Mouse (Mus musculus): Measurements from ENCODE around the gene Rgs9.
"Not testable (repeated sequence)": the region's sequence is repeated elsewhere in the genome, so short reads cannot be mapped to it uniquely, and the experiment has no call there.

The Rgs9 gene

DNA sequence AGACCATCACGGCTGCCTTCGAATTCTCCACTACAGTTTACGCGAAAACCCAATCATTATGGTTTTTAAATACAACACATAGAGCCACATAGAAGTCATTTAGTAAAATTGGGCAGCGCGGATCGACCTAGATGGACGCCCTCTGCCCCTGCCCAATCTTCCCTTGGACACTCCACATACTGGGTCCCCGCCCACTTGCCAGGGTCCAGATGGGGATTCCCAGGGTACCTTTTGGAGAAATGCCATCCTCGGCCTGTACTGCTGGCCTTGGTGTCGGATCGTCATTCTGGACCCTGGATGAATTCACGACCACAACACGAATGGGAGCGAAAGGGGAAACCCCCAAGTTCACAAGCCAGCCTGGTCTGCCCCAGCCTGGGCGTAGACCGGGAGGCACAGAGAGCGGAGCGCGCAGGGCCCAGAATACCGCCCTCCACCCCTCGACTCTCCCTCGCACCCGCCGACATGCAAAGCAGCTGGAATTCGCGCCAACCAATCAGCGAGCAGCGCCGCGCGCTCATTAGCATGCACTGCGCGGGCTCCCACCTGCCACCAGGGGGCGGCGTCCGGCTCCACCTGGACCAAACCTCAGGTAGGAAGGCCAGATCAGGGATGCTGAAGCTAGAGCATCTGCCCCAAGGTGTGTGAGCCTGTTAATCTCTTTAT, at the start of gene Rgs9:
Gene Rgs9, minus strand, starts transcription at position 420 of the 666 bp plus-strand sequence.
- peak; percentile 79 to 81 for DNase-seq (ENCODE audit: low spot score in 2 of 2)

DNA sequence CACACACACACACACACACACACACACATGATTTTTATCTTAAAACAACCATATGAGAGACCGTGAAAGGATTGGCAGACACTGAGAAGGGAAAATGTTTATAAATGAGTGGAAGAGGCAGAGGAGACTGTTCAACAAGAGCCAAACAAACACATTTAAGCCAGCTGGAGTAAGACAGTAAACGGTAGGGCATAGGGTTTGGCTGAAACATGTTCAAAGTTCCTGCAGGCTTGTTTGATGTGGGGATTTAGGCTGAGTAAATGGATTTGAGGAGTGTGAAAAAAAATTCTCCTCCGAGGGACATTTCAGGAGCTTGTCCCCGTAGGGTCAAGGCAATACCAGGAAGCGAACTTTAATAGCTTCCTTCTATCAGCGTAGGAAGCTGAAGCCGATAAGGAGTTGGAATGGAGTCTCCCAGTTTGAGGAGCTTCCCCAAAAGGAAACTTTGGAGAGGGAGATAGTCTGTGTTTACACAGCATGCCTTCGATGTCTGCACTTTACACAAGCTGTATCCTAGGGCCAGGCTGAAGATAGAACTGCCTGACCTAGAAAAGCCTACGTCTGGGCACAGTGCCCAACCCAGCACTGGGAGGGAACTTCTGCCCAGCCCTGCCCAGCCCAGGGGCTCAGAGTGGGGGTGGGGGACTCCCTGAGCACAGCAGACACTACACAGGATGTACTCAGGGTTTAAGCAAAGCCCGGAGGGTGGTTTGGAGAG, 49.5 kb upstream of the Rgs9 start:
- peak; percentile 86 to 90 for DNase-seq (ENCODE audit: low spot score in 2 of 2)

DNA sequence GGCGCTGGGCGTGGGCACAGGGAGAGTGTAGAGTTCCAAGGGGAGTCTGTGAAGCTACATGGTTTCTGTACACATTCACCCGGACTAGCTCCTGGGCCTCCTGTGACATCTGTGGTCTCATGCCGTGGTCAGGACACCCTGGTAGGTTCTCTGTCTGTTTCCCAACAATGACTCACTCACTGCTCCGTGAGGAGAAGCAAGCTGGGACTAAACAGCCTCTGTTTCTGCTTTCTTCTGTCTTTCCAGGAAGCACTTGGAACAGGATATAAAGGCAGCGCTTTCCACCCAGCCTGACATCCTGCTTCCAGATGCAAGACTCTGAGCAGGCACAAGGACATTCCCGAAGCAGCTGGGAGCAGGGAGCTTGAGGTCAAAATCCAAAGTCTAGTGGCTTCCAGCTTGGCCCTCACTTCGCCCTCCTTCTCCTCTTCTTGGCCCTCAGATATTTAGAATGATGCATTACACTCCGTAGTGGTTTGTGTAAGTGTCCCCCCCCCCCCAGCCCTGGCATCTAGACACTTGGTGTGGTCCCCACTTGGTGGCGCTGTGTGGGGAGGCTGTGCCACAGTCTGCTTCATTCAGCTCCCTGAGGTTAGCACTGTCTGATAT, 46.2 kb upstream of the Rgs9 start:
- peak; percentile 63 to 65 for DNase-seq (ENCODE audit: low spot score in 2 of 2)

DNA sequence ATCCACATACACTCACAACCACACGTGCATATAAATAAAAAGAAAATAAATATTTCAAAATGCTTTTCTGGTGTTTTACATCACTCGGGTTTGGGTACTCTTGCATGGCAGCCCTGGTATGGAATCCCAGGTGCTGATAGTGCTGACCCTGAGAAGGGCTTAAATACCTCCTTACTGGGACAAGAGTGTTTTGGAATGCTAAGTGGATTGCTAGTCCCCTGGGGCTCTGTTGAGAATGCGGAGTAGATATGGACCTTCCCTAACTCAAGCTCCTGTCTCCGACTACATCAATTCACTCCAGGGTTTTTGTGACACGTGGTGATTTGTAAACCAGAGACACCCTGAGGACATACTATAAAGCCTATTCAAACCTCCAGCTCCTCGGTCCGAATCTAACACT, 45.6 kb upstream of the Rgs9 start:
- no peak for DNase-seq (ENCODE audit: low spot score in 2 of 2)

DNA sequence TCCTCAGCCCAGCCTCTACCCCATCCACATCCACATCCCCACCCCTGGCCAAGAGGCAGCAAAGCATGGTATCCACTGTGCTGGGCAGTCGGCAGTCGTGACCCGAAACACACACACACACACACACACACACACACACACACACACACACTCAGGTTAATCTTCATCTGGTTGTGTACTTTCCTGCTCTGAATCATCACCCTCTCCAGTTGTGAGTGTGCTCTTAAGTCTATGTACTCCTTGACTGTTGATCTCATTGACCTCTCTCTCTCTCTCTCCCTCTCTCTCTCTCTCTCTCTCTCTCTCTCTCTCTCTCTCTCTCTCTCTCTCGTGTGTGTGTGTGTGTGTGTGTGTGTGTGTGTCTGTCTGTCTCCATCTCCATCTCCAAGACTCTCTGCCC, 44.7 kb upstream of the Rgs9 start:
- DNase-seq (ENCODE audit: low spot score in 2 of 2) = not testable (repeated sequence)

- no peak for DNase-seq (ENCODE audit: low spot score in 2 of 2)
These were observed 42.6 kb upstream of the Rgs9 start for GRCm38 (mm10) chr11:109340541-109340940.

- no peak for DNase-seq (ENCODE audit: low spot score in 2 of 2)
These were observed 41.4 kb upstream of the Rgs9 start for GRCm38 (mm10) chr11:109339155-109339938.

GRCm38 (mm10) chr11:109335890-109336289, 38.0 kb upstream of the Rgs9 start:
- DNase-seq (ENCODE audit: low spot score in 2 of 2) = no peak

DNA sequence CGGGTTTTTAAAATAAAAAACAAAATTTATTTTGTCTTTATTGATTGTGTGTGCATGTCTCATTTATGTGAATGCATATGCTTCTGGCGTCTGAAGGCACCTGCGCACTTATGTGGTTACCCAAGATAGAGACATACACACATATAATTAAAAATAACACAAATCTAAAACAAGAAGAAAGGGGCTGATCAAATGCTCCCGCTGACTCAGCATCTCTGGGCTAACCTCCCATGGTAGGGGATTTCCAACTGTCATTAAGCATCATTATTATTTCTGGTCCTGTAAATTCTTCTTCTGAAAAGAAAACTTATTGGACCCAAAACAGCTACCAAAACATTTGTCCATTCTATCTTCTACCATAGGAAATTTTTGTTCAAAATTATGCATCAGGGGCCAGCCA, 36.8 kb upstream of the Rgs9 start:
- DNase-seq (ENCODE audit: low spot score in 2 of 2) = no peak

DNA sequence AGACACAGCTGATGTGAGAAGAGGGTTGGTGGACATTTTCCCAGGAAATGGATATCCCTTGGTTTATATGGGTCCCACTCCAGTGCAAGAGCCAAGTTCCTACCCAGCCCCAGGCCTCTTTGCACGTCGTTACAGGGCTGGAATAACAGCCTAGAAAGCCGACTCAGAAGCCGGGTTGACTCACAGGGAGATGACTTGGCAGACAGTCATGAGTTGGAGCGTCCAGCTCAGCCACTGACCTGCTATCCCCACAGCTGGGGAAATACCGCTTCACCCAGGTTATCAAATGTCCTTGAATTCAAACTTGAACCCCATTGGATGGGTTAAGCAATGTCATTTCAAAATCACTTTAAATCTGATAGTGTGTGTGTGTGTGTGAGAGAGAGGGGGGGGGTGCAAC, 34.8 kb upstream of the Rgs9 start:
- no peak for DNase-seq (ENCODE audit: low spot score in 2 of 2)

DNA sequence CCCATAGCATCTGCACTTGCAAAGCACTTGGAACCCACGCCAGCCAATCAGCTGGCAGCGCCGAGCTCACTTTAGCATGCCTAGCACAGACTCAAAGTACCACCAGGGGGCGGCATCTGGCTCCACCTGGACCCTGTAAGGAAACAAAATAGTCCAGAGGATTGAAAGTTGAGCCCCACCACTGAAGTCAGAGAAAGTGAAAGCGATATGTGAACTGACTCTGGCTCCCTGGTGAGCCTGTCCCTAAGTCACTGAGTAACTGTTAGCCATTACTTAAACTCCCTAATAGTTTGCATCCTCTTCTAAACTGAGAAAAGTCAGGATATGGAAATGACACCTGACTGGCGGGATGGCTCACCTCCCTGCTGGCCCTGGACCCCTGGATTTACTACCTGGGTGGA, 33.5 kb upstream of the Rgs9 start:
- DNase-seq (ENCODE audit: low spot score in 2 of 2) = peak; percentile 89 to 94

DNA sequence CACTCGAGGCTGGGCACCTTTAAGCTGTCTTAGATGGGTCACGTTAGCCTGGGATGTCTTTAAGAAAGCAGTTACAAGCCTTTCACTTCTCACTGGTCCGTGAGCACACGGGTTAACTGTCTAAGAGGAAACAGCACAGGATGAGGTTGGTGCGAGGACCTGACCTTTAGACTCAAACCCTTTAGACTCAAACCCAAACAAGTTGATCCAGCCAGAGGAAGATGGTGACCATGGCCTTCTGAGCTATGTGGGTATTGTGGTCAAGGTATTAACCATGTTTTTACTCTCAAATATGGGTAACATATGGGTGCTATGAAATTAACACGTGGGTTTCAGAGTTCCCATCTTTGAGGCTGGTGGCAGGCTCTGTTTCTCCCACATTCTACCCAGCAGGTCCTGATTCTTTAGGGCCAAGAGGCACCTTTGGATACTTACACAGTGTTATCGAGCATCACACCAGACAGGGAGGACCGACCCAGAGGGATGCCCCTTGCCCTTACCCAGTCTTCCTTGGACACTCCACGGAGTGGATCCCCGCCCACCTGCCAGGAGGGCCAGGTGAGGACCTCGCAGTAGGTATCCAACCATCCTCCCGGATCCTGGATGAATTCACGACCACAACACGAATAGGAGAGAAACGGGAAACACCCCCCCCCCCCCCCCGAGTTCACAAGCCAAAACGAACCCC, 32.9 kb upstream of the Rgs9 start:
- DNase-seq (ENCODE audit: low spot score in 2 of 2) = no peak

DNA sequence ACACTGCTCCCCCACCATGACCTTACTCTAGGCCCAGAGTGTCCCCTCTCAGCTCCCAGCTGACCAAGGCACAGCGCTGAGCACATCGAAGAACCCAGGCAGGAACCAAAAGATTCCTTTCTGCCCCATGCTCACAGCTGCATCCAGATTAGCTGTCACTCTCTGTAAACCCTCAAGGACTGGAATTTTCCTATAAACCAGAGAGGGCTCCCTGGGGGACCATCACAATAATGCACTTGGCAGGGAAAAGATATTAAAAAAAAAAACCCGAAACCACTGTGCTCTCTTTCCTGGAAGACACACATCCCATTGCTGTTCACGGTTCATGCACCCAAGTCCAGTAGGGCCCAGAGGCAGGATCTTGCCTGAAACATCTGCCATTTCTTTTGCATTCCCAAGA, 31.4 kb upstream of the Rgs9 start:
- DNase-seq (ENCODE audit: low spot score in 2 of 2) = no peak

DNA sequence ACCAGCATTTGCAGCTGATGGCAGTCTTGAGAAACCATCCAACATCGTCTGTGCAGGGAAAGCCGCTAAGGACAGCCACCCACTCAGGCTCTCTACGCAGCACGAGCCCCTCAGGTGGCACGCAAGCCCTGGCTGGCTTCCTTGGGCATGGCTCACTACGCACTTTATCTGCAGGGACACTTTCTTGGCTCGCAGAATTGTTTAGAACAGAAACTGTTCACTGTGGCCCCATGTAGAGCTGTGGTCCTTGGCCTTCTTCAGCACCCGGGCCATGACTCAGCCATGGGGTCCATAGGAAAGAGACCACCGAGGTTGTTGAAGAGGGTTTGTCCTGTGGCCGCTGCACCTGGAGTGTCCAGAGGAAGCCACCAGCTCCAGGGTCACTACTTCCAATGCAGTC, 30.0 kb upstream of the Rgs9 start:
- no peak for DNase-seq (ENCODE audit: low spot score in 2 of 2)

DNA sequence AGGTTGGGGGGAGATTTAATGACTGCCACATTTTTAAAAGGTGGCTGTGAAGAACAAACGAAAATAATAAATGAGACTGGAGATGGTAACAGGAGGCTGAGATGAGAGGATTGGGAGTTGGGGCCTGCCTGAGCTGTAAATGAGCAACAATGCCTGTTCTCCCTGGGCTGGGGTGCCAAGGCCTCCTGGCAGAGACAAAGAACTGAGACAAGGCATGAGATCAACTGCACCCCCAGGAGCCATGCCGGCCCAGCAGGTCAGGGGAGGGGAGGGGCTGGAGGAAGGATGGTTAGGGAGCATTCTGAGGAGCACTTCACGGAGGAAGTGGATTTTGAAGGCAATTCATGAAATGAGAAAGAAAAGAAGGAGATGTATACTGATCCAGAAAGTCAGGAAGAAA, 29.5 kb upstream of the Rgs9 start:
- no peak for DNase-seq (ENCODE audit: low spot score in 2 of 2)

DNA sequence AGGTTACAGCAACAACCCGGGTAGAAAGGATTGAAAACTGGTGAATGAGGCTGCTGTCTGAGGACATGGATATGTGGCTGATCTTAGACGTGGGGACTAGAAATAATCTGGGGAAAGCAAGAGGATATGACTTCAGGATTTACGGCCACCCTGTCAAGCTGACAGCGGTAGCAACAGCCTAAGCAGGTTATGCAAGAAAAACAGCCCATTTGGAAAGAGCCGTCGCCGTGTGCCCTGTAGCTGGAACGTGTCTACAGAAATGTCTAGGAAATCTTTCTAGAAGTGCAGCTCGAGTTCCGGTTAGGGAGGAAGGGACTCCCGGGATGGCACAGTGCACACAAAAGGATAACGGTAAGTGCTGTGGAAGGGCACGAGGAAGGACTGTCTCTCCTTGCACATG, 28.3 kb upstream of the Rgs9 start:
- DNase-seq (ENCODE audit: low spot score in 2 of 2) = no peak

GRCm38 (mm10) chr11:109320361-109320933, 22.5 kb upstream of the Rgs9 start:
- no peak for DNase-seq (ENCODE audit: low spot score in 2 of 2)

DNA sequence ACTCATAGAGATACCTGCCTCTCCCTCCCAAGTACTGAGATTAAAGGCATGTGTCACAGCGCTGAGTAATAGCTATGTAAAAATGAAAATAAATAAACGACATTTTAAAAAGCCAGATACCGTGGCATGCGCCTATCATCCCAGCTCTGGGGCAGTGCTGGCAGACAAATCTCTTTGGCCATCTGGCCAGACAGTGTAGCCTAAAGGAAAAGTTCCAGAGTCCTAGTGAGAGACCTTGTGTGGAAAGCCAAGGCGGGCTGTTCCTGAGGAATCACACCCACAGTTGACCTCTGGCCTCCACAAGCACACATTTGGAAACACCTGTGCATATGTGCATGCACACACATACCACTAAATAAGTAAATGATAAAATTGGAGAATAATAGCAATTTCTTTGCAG, 22.0 kb upstream of the Rgs9 start:
- no peak for DNase-seq (ENCODE audit: low spot score in 2 of 2)

DNA sequence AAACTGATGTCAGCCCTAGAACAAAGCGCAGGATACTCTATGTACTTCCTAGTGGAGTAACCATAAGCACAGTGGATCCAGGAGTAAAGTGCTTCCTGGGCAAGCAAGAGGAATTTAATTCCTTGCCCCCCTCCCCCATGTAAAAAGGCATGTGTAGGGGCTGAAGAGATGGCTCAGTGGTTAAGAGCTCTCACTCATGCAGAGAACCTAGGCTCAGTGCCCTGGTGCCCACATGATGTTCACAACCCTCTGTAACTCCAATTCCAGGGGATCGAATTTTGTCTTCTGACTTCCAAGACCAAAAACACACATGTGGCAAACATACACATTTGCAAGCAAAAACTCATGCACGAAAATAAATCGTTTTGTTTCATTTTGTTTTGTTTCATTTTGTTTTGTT, 21.5 kb upstream of the Rgs9 start:
- no peak for DNase-seq (ENCODE audit: low spot score in 2 of 2)

- DNase-seq (ENCODE audit: low spot score in 2 of 2) = no peak
These were observed 19.0 kb upstream of the Rgs9 start for GRCm38 (mm10) chr11:109316921-109317320.

GRCm38 (mm10) chr11:109311885-109312605, 14.1 kb upstream of the Rgs9 start:
- peak; percentile 61 to 65 for DNase-seq (ENCODE audit: low spot score in 2 of 2)
